Mouse (Mus musculus): ENCODE measurements around the gene Gls. TPM values are rescaled to one million over a fixed set of nuclear protein-coding genes. Genes with fewer than 3 reads are reported as not detected.

Gls gene
- total RNA-seq, 2 experiments from 2014 or later, result 65.6 to 74.8 TPM

GRCm38 (mm10) chr1:52137292-52137691 is 95.7 kb downstream of the Gls start:
- DNase-seq, result no peak
- intact Hi-C loops (cut with DNase I), result no loop called here

DNA sequence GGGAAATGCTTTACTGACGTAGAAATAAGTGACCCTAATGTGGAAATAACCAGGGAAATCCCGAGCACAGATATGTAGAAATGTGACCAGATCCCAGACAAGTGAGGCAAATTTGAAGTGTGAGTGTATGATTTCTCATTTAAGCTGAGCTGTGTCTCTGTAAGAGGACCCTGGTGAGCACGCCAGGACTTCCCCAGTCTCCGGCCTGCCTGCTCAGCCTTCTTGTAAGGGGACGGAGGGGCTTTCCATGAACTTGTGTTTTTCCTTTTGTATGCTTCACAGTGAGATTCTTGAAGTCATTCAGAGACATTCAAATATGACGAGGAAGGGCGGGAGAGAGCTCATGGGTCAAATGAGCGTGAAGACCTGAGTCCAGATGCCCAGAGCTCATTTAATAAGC is 99.8 kb downstream of the Gls start:
- intact Hi-C loops (cut with DNase I), result no loop called here
- DNase-seq, result no peak

- intact Hi-C loops (cut with DNase I), result no loop called here
- no peak for DNase-seq
These were observed 101.2 kb downstream of the Gls start for GRCm38 (mm10) chr1:52131787-52132377.

DNA sequence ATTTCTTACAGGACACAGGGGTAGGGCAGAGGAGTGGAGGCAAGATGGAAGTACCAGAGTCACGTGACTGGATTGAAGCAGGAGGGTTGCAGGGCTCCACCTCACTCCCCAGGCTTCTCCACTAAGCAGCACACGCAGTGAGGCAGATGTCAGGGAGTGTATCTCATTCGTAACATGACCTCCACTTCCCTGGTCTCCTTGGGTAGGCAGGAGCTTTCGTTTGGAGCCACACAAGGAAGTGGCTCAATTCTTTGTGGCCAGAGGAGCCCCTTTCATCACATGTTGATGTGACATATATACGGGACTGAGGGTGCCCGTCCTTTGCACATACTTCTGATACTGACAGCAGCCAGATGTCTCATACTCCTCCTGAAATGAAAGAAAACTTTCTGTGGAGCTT is 103.2 kb downstream of the Gls start:
- intact Hi-C loops (cut with DNase I), result no loop called here
- DNase-seq, result no peak

- intact Hi-C loops (cut with DNase I), result no loop called here
- DNase-seq, result no peak
These were observed 105.7 kb downstream of the Gls start for GRCm38 (mm10) chr1:52127350-52127749.

DNA sequence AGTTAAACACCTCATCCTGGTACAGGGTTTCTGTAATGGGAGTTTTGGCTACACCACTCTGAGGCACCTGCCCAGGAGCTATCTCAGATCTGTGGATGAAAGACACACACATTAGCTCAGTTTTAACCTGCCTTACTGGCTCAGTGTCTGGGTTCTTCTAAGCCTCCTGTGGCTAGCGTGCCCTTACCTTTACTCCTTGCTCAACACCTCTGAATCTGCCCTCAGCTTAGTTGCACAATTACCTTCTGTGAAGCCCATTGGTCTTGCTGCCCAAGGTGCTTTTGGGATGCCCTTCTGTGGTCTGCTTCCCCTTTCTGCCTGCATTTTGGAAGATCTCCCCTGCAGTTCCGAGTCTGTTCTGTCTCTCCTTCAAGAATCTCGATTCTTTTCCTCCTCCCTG is 108.2 kb downstream of the Gls start:
- intact Hi-C loops (cut with DNase I), result no loop called here
- DNase-seq, result no peak

- intact Hi-C loops (cut with DNase I), result no loop called here
These were observed 112.0 kb downstream of the Gls start for GRCm38 (mm10) chr1:52121052-52121451.

GRCm38 (mm10) chr1:52120191-52120590 is 112.8 kb downstream of the Gls start:
- intact Hi-C loops (cut with DNase I), result no loop called here
- DNase-seq, result no peak

More at GRCm38 (mm10) chr1:52121052-52121451, 112.0 kb downstream of the Gls start:
- DNase-seq, result no peak

- no peak for DNase-seq
- intact Hi-C loops (cut with DNase I), result loop anchor here (5.0 kb wide), 1 partner anchor 113 kb away; the partner anchor contains the start of gene Gls
These were observed 113.3 kb downstream of the Gls start for GRCm38 (mm10) chr1:52119691-52120090.

DNA sequence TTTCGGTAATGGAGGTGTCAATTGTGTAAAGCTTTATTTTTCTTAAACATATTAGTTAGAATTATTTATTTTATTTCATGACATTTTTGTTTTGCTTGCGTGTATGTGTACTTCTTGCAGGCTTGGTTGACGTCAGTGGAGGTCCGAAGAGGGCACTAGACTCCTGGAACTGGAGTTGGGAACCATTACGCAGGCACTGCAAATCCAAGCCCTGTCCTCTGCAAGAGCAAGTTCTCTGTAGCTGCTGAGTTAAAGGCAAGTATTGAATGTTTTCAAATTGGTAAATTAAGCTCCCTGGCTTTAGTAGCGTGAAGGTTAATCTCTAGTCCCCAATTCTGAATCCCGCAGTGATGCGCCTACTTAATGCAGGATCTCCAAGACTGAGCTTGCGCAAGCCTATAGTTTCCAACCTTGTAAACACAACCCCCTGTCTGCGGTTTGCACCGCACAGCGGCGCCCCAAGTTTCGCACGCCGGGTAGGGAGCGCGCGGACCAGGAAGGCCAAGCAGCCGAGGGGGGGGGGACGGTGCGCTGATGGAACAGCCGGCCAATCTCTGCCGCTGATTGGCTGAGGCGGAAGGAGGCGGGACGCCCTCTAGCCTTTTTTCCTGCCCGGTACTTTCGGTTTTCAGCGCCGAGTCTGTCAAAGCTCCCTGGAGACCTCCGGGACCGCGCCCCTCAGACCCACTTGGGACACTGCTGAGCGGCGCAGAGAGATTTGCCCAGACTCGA is 114.0 kb downstream of the Gls start, which contains the start of gene Stat1:
Gene Stat1, plus strand, starts transcription at position 581 of the 732 bp plus-strand sequence.
- peak; percentile 79 to 81 for DNase-seq
- intact Hi-C loops (cut with DNase I), result loop anchor here (5.0 kb wide), 1 partner anchor 113 kb away; the partner anchor contains the start of gene Gls

DNA sequence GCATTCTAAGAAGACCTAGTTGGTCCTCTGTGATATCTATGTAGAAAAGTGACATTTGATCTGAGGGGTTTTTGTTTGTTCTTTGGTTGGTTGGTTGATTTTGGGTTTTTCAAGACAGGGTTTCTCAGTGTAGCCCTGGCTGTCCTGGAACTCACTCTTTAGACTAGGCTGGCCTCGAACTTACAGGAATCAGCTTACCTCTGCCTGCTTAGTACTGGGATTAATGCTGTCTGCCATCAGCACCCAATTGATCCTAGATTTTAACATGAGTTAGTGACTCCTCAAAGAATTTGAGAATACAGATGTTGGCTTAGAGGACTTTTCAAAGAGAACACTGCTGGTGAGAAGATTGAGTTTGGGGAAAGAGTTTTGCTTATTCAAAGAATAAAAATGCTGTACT is 115.3 kb downstream of the Gls start:
- no peak for DNase-seq
- intact Hi-C loops (cut with DNase I), result loop anchor here (5.0 kb wide), 1 partner anchor 115 kb away; the partner anchor contains the start of gene Gls

DNA sequence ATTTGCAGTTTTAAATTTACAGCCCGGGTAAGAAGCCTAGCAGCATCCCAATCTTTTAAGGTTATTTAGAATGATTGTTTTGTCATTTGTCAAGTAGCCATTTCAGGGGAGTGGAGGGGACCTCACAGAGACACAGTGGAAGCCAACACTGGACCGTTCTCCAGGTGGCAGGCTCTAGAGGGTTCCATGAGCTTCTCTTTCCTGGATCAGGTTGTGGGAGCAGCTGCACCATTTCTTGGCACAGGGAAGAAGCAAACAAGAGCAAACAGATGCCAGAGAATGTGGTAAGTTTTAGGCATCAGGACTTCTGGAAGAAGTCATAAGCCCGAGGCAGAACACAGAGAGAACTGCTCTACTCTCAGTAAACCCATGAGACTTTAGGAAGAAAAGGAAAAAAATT is 116.6 kb downstream of the Gls start:
- no peak for DNase-seq
- intact Hi-C loops (cut with DNase I), result loop anchor here (5.0 kb wide), 1 partner anchor 116 kb away; the partner anchor contains the start of gene Gls

- intact Hi-C loops (cut with DNase I), result no loop called here
- DNase-seq, result peak; percentile 98 to 99
These were observed 119.4 kb downstream of the Gls start for GRCm38 (mm10) chr1:52113666-52114069.

Other genes starting within 250 kb of the Gls start
- gene Stat4, start 246.1 kb downstream of the Gls start, total RNA-seq (2021), result under 1 TPM in 1 of 2 experiments, not detected in 1; 0.18 TPM
- 10 to 100 TPM in 1 of 2 experiments, 1 to 10 TPM in 1; 9.6 to 11.3 TPM for gene Stat1, start 113.8 kb downstream of the Gls start, total RNA-seq (2021)

Data from gastrocnemius, postnatal 36 days (tissue).